Mouse (Mus musculus): ENCODE measurements around the gene Plekhj1.
"Not testable (repeated sequence)": the region's sequence is repeated elsewhere in the genome, so short reads cannot be mapped to it uniquely, and the experiment has no call there.

Gene Plekhj1

GRCm38 (mm10) chr10:80798150-80799006, at the start of gene Plekhj1, which contains the start of gene Sf3a2:
Gene Plekhj1, minus strand, starts transcription at chr10:80798626.
Gene Sf3a2, plus strand, starts transcription at chr10:80798198.
- peak; percentile 95 for DNase-seq

- DNase-seq = no peak
Observed at GRCm38 (mm10) chr10:80845732-80846131, 47.3 kb upstream of the Plekhj1 start.

GRCm38 (mm10) chr10:80845055-80845693, 46.7 kb upstream of the Plekhj1 start:
- DNase-seq = no peak

- DNase-seq = peak; percentile 76
Observed at GRCm38 (mm10) chr10:80843931-80844547, 45.6 kb upstream of the Plekhj1 start, which contains the start of gene Lingo3. Gene Lingo3, minus strand, starts transcription at chr10:80844039.

GRCm38 (mm10) chr10:80843087-80843930, 44.9 kb upstream of the Plekhj1 start:
- no peak for DNase-seq

- DNase-seq = peak; percentile 34
Observed at GRCm38 (mm10) chr10:80842334-80842733, 43.9 kb upstream of the Plekhj1 start.

- peak; percentile 26 for DNase-seq
Observed at GRCm38 (mm10) chr10:80841685-80842084, 43.3 kb upstream of the Plekhj1 start.

- no peak for DNase-seq
Observed at GRCm38 (mm10) chr10:80839848-80840247, 41.4 kb upstream of the Plekhj1 start.

- no peak for DNase-seq
Observed at GRCm38 (mm10) chr10:80838346-80838912, 40.0 kb upstream of the Plekhj1 start.

- DNase-seq = peak; percentile 68
Observed at GRCm38 (mm10) chr10:80837827-80838226, 39.4 kb upstream of the Plekhj1 start.

- DNase-seq = no peak
Observed at GRCm38 (mm10) chr10:80836949-80837379, 38.5 kb upstream of the Plekhj1 start.

GRCm38 (mm10) chr10:80835617-80836016, 37.2 kb upstream of the Plekhj1 start:
- DNase-seq = no peak

- no peak for DNase-seq
Observed at GRCm38 (mm10) chr10:80832818-80833217, 34.4 kb upstream of the Plekhj1 start.

- DNase-seq = no peak
Observed at GRCm38 (mm10) chr10:80831136-80831535, 32.7 kb upstream of the Plekhj1 start.

- DNase-seq = no peak
Observed at GRCm38 (mm10) chr10:80829359-80830278, 31.2 kb upstream of the Plekhj1 start.

- not testable (repeated sequence) for DNase-seq
Observed at GRCm38 (mm10) chr10:80828587-80828986, 30.2 kb upstream of the Plekhj1 start.

- no peak for DNase-seq
Observed at GRCm38 (mm10) chr10:80827870-80828420, 29.5 kb upstream of the Plekhj1 start.

GRCm38 (mm10) chr10:80827063-80827869, 28.8 kb upstream of the Plekhj1 start:
- DNase-seq = no peak

GRCm38 (mm10) chr10:80826151-80827062, 28.0 kb upstream of the Plekhj1 start, which contains the start of gene Oaz1:
Gene Oaz1, plus strand, starts transcription at chr10:80826656.
- peak; percentile 99 for DNase-seq
